Mouse (Mus musculus): Measurements from ENCODE around the gene Ptrh2. TPM values are rescaled to one million over a fixed set of nuclear protein-coding genes. Genes with fewer than 3 reads are reported as not detected.

The Ptrh2 gene
- polyA plus RNA-seq, 1 experiment = 15.9 TPM

GRCm38 (mm10) chr11:86684126-86685012, 584 bp downstream of the Ptrh2 start:
- peak overlapping the region; percentile 85 for H3K4me3 ChIP-seq (ENCODE audit: insufficient read depth, low read depth, low read length)
- peak overlapping the region; percentile 53 for H3K27ac ChIP-seq (replicated peaks; ENCODE audit: low read depth, low read length)
- no peaks in the 10 kb centered on the region for H3K4me1 ChIP-seq (ENCODE audit: control insufficient read depth, insufficient read depth, insufficient read length, low read length)

GRCm38 (mm10) chr11:86685366-86685765, 1.6 kb downstream of the Ptrh2 start:
- H3K4me1 ChIP-seq (ENCODE audit: control insufficient read depth, insufficient read depth, insufficient read length, low read length) = no peaks in the 10 kb centered on the region
- H3K4me3 ChIP-seq (ENCODE audit: insufficient read depth, low read depth, low read length) = no peak overlapping the region
- H3K27ac ChIP-seq (replicated peaks; ENCODE audit: low read depth, low read length) = no peak overlapping the region

DNA sequence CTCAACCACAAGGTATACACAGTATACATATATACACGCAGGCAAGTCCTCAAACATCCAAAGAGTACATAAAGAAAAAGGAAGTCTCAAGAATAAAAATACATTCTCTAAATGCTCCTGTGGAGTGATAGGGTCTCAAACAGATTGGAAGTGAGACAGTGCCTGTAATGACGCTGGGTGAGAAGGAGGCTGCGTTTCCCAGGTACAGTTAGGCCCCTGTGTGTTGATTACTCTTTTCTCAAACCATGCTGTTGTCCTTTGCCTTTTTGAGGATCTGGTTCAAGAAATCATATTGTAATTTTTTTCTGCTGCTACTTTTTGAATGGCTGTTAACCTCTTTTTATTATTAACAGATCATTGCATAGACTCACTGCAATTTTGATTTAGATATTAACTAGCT, 6.6 kb downstream of the Ptrh2 start:
- H3K4me1 ChIP-seq (ENCODE audit: control insufficient read depth, insufficient read depth, insufficient read length, low read length) = no peaks in the 10 kb centered on the region
- H3K27ac ChIP-seq (replicated peaks; ENCODE audit: low read depth, low read length) = no peak overlapping the region
- no peak overlapping the region for H3K4me3 ChIP-seq (ENCODE audit: insufficient read depth, low read depth, low read length)

- Histone ChIP-seq H3K4me1 (ENCODE audit: control insufficient read depth, insufficient read depth, insufficient read length, low read length) (no peaks in the 10 kb centered on the region), H3K4me3 (ENCODE audit: insufficient read depth, low read depth, low read length) (no peak overlapping the region), H3K27ac (replicated peaks; ENCODE audit: low read depth, low read length) (no peak overlapping the region)
These were observed 7.7 kb downstream of the Ptrh2 start for GRCm38 (mm10) chr11:86691482-86691881.

- Histone ChIP-seq H3K4me1 (ENCODE audit: control insufficient read depth, insufficient read depth, insufficient read length, low read length) (no peaks in the 10 kb centered on the region), H3K4me3 (ENCODE audit: insufficient read depth, low read depth, low read length) (no peak overlapping the region), H3K27ac (replicated peaks; ENCODE audit: low read depth, low read length) (no peak overlapping the region)
These were observed 8.2 kb downstream of the Ptrh2 start for GRCm38 (mm10) chr11:86691956-86692355.

- Histone ChIP-seq H3K4me1 (ENCODE audit: control insufficient read depth, insufficient read depth, insufficient read length, low read length) (no peaks in the 10 kb centered on the region), H3K27ac (replicated peaks; ENCODE audit: low read depth, low read length) (no peak overlapping the region), H3K4me3 (ENCODE audit: insufficient read depth, low read depth, low read length) (no peak overlapping the region)
These were observed 8.8 kb downstream of the Ptrh2 start for GRCm38 (mm10) chr11:86692546-86692945.

DNA sequence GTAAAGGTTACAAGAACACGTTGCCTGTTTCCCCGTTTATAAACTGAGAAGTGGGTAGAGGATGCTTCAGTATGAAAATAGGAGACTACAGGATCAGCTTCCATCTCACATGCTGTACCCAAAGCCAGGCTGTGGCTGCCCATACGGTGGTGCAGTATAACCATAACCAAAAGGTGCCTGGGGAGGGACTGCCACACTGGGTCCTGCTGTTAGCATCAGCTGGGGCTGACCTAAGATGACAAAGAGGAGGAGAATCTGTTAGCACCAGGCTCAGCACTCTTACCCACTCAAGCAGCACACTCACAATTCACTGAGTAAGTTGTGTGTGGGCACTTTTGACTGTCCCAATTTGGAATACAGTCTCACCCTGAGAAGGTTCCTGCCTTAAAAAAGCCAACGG, 11.7 kb downstream of the Ptrh2 start:
- H3K4me1 ChIP-seq (ENCODE audit: control insufficient read depth, insufficient read depth, insufficient read length, low read length) = no peaks in the 10 kb centered on the region
- H3K27ac ChIP-seq (replicated peaks; ENCODE audit: low read depth, low read length) = no peak overlapping the region
- H3K4me3 ChIP-seq (ENCODE audit: insufficient read depth, low read depth, low read length) = no peak overlapping the region

DNA sequence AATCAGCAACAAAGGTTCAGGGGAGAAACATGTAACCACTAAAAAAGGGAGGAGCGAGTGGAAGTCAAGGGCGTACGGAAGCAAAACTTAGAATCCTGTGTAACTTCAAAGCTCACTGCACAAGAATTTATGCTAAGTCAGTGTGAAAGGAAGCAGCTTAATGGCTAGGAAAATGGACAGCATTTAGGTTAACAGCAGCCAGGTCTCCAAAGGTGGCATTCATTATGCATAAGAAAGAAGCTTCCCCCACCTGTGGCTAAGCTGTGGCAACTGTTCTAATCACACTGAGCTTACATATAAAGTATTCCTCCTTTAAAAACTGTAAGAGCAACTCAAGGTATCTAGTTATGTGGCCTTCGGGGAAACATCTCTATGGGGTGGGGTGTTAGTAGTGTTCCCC, 17.4 kb downstream of the Ptrh2 start:
- Histone ChIP-seq H3K4me3 (ENCODE audit: insufficient read depth, low read depth, low read length) (no peak overlapping the region), H3K4me1 (ENCODE audit: control insufficient read depth, insufficient read depth, insufficient read length, low read length) (no peaks in the 10 kb centered on the region), H3K27ac (replicated peaks; ENCODE audit: low read depth, low read length) (no peak overlapping the region)

GRCm38 (mm10) chr11:86714606-86715005, 30.8 kb downstream of the Ptrh2 start:
- Histone ChIP-seq H3K4me1 (ENCODE audit: control insufficient read depth, insufficient read depth, insufficient read length, low read length) (no peaks in the 10 kb centered on the region), H3K4me3 (ENCODE audit: insufficient read depth, low read depth, low read length) (no peak overlapping the region), H3K27ac (replicated peaks; ENCODE audit: low read depth, low read length) (peak overlapping the region; percentile 30; the same call in 1 of the 2 replicates)

DNA sequence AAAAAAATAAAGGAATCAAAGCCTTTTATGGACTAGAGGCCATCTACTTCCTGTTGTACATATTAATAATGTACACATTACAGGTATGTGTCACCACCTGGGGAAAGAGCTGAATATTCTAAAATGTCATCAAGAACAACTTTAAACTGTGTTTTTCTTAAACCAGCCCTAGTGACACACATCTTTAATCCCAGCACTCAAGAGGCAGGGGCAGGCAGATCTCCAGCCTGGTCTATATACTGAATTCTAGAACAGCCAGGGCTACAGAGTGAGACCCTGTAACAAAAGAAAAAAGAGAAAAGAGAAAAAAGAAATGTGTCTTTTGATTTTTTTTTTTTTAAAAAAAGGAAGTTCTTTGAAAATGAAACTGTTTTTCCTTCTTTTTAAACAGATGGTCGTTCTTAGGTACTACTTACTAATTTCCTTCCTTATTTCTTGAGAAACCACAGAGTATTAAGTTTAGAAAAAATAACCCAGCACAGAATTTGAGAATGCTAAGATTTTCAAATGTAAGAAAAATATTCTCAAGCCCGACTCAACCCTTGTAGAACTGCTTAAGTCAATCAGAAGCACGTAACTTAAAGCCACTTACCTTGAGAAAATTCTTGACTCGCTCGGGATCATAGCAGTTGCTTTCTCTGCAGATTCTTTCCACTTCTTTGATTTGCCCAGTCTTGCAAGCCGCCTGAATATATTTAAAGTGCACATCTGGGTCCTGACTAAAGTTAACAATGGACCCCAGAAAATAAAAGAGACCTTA, 33.7 kb downstream of the Ptrh2 start:
- H3K4me3 ChIP-seq (ENCODE audit: insufficient read depth, low read depth, low read length) = no peak overlapping the region
- H3K27ac ChIP-seq (replicated peaks; ENCODE audit: low read depth, low read length) = peak overlapping the region; percentile 30
- no peaks in the 10 kb centered on the region for H3K4me1 ChIP-seq (ENCODE audit: control insufficient read depth, insufficient read depth, insufficient read length, low read length)

DNA sequence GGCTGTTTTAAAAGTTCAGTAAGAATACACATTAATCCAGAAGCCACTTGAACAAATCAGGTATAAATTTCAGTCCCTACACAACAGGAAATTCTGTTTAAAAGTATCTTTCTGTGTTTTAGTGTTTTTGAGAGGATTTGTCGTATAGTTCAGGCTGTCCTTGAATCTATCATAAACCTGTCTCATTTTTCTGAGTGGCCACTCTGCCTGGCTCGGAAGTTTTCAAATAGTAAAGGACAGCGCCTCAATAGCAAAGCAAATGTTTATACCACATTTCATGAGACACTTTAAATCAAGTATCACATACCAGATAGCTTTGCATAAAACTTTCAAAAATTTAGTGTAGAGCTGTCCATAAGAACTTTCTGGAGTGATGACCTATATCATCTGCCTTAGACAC, 34.6 kb downstream of the Ptrh2 start:
- Histone ChIP-seq H3K4me3 (ENCODE audit: insufficient read depth, low read depth, low read length) (no peak overlapping the region), H3K4me1 (ENCODE audit: control insufficient read depth, insufficient read depth, insufficient read length, low read length) (no peaks in the 10 kb centered on the region), H3K27ac (replicated peaks; ENCODE audit: low read depth, low read length) (no peak overlapping the region)

DNA sequence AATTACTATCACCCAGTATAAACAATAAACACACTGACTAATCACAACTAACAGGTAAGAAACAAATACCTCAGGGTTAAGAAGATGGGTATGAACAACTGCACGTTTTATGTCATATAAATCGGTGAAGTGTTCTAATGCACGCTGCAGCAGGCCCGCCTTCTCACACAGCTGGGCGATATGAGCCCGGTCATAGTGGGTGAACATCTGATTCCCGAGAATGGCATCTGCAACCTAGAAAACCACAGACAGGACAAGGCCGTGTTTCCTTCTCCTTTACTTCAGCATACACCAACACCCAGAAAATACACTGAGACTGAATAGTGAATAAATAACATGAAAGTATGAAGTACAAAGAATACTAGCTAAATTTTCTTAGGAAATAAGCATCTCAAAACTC, 35.6 kb downstream of the Ptrh2 start:
- no peaks in the 10 kb centered on the region for H3K4me1 ChIP-seq (ENCODE audit: control insufficient read depth, insufficient read depth, insufficient read length, low read length)
- no peak overlapping the region for H3K4me3 ChIP-seq (ENCODE audit: insufficient read depth, low read depth, low read length)
- peak overlapping the region; percentile 21 for H3K27ac ChIP-seq (replicated peaks; ENCODE audit: low read depth, low read length)

- Histone ChIP-seq H3K4me3 (ENCODE audit: insufficient read depth, low read depth, low read length) (no peak overlapping the region), H3K27ac (replicated peaks; ENCODE audit: low read depth, low read length) (no peak overlapping the region), H3K4me1 (ENCODE audit: control insufficient read depth, insufficient read depth, insufficient read length, low read length) (no peaks in the 10 kb centered on the region)
These were observed 40.2 kb downstream of the Ptrh2 start for GRCm38 (mm10) chr11:86724004-86724403.

DNA sequence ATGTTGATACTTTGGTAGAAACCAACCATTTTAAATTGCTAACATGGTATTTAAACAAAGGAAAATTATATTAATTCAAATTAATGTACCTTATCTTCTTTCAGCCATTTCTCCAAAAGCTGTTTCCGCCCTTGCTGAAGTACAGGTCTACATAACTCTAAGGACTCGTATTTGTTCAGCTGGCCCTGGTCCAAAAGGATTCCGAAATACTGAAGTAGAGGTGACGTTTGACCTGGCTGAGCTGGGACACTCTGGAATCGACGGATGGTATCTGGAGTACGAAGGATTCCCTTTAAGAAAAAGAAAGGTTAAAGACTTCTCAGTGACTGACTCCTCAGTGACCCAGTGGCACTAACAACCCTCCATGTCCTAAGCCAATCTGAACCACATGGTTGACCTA, 41.2 kb downstream of the Ptrh2 start:
- H3K4me1 ChIP-seq (ENCODE audit: control insufficient read depth, insufficient read depth, insufficient read length, low read length) = no peaks in the 10 kb centered on the region
- H3K4me3 ChIP-seq (ENCODE audit: insufficient read depth, low read depth, low read length) = no peak overlapping the region
- H3K27ac ChIP-seq (replicated peaks; ENCODE audit: low read depth, low read length) = no peak overlapping the region

- H3K27ac ChIP-seq (replicated peaks; ENCODE audit: low read depth, low read length) = no peak overlapping the region
- no peaks in the 10 kb centered on the region for H3K4me1 ChIP-seq (ENCODE audit: control insufficient read depth, insufficient read depth, insufficient read length, low read length)
- H3K4me3 ChIP-seq (ENCODE audit: insufficient read depth, low read depth, low read length) = no peak overlapping the region
These were observed 41.8 kb downstream of the Ptrh2 start for GRCm38 (mm10) chr11:86725607-86726006.

- Histone ChIP-seq H3K4me1 (ENCODE audit: control insufficient read depth, insufficient read depth, insufficient read length, low read length) (no peaks in the 10 kb centered on the region), H3K4me3 (ENCODE audit: insufficient read depth, low read depth, low read length) (no peak overlapping the region), H3K27ac (replicated peaks; ENCODE audit: low read depth, low read length) (no peak overlapping the region)
These were observed 47.7 kb downstream of the Ptrh2 start for GRCm38 (mm10) chr11:86731443-86731842.
